Mouse (Mus musculus): ENCODE measurements around the gene Trpm8.

Gene Trpm8

DNA sequence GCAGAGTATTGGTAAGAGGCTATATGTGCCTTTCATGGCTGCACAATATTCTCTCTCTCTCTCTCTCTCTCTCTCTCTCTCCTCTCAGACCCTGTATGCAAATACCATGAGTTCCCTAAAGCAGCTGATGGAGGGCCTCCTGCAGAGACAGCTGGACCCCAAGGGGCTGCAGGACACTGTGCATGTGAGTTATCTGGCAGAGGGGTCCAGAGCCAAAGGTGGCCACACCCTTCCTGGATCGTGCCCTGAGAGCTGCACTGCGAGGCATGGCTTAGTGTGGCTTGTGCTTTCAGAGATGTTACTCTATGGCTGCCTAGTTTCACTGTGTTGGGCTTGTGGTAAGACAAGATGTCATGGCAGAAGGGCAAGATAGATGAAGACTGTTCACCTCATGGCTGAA, 29.8 kb upstream of the Trpm8 start:
- no peak for DNase-seq (ENCODE audit: low read depth, low spot score)

GRCm38 (mm10) chr1:88248658-88249057, 28.8 kb upstream of the Trpm8 start:
- DNase-seq (ENCODE audit: low read depth, low spot score): no peak

GRCm38 (mm10) chr1:88249596-88249995, 27.9 kb upstream of the Trpm8 start:
- DNase-seq (ENCODE audit: low read depth, low spot score): no peak

- no peak for DNase-seq (ENCODE audit: low read depth, low spot score)
These were observed 27.4 kb upstream of the Trpm8 start for GRCm38 (mm10) chr1:88250023-88250422.

DNA sequence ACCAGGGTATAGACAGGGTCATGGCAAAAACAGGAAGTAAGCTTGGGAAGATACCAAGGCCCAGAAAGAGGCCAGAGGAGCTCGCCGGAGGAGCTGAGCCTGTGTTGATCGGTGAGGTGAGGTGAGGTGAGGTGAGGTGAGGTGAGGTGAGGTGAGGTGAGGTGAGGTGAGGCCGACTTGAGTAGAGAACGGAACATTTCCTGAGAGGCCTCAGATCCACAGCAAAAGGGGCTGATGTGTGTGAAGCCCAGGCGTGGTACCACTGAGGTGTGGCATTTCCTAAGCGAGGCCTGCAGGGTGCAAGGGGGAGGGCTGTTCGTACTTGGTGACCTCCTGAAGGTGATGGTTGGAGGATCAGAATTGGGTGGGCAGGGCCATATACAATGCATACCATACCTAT, 24.4 kb upstream of the Trpm8 start:
- peak; percentile 86 for DNase-seq (ENCODE audit: low read depth, low spot score)

DNA sequence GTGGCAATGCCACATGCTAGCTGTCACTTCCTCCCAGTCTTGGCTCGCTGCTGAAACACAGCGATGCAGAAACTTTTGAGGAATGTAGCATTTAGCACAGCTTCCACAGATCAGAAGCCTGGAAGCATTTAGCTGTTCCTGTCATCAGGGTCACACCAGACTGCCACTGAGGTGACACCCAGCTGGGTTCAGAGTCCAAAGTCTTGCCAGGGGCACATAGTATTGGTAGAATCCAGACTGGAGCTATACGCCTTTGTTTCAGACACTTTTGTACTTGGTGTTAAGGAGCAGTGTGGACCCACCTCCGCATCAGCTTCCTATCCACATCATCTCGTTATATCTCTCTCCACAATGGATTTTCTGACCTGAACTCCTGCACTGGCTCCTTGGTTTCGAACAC, 23.9 kb upstream of the Trpm8 start:
- DNase-seq (ENCODE audit: low read depth, low spot score): no peak

GRCm38 (mm10) chr1:88254793-88255465, 22.5 kb upstream of the Trpm8 start:
- no peak for DNase-seq (ENCODE audit: low read depth, low spot score)

- no peak for DNase-seq (ENCODE audit: low read depth, low spot score)
These were observed 22.0 kb upstream of the Trpm8 start for GRCm38 (mm10) chr1:88255466-88255857.

- no peak for DNase-seq (ENCODE audit: low read depth, low spot score)
These were observed 21.3 kb upstream of the Trpm8 start for GRCm38 (mm10) chr1:88255989-88256754.

DNA sequence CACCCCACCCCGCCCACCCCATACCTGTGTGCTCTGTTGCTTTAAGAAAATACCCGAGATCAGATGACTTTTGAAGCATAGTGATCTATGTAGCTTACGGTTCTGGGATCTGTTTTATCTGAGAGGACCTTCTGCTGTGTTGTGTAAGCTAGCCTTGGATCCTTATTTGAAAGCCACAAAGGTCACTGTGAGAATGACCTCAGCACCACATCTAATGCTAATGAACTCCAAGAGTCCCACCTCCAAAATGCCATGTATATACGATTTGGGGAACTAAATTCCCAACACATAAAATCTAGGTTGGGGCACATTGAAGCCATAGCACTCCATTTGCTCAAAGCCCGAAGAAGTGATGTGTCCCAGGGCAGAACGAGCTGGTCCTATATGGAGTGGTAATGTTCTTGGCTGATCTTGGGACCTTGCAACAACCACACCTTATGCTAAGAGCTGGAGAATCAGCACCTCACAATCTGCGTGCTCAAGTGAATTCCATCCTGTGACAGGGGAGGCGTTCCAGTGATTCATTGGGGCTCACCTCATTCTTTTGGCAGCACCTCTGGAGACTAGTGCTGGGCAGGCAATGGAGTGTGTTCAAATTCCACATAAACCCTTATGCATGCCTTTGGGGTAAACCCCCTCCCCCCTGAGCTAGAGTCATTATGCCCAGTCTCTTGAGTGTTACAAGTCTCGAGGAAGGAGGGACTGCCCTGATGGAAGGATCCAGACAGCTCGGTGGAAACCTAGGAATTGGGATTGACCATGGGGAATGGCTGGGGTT, 20.4 kb upstream of the Trpm8 start:
- no peak for DNase-seq (ENCODE audit: low read depth, low spot score)

DNA sequence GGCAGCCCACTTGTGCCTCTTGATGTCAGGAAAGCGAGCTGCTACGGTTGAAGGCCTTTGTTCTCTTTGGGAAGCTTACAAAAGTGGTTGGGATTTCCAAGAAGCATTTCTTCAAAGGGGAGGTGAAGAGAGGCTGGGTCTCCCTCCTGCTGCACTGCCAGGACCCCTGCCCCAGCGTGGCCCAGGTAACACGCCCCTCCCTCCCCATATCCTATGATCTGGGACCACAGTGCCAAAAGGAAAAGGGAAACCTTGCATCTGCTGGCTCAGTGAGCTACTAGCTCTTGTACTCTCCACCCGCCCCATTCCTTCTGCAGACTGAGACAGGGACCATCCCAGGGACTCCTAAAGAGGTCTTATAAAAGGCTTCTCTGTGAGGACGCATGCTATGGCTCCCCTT, 19.8 kb upstream of the Trpm8 start:
- no peak for DNase-seq (ENCODE audit: low read depth, low spot score)

DNA sequence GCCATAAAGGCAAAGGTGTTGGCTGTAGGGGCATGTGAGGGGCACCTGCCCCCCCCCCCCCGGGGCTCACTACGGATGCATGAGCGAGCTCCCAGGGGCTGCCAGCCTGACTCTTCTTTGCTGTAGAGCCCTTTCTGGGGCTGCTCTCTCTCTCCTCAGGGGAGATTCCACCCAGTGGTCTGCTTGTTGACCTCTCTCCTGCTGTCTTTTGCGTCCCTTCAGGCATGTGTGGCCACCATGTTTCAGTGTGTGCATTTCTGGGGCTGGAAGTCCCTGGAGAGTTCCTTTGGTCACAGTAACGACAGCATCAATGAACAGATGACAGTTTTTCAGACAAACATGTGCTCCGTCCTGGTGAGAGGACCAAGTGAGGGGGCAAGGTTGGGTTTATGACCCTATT, 19.1 kb upstream of the Trpm8 start:
- DNase-seq (ENCODE audit: low read depth, low spot score): no peak

- peak; percentile 57 for DNase-seq (ENCODE audit: low read depth, low spot score)
These were observed 18.4 kb upstream of the Trpm8 start for GRCm38 (mm10) chr1:88258881-88259642.

GRCm38 (mm10) chr1:88259643-88260024, 17.8 kb upstream of the Trpm8 start:
- no peak for DNase-seq (ENCODE audit: low read depth, low spot score)

DNA sequence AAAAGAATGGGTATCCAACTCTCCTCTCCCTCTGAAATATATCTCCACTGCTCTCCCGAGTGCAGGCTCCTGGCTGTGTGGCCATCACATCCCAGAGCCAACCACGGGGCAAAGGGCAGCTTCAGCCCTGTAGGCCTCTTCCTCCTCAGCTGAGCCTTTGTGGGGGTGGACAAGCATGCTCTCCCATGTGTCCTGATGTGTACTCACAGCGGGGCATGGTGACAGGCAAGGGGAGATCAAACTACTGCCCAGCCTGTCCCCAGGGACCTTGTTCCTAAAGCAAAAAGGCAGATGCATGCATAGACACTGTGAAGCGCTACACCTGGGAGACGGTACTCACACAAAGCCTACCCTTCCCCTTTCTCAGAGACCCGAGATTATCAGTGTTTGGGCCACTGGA, 17.3 kb upstream of the Trpm8 start:
- DNase-seq (ENCODE audit: low read depth, low spot score): peak; percentile 57

DNA sequence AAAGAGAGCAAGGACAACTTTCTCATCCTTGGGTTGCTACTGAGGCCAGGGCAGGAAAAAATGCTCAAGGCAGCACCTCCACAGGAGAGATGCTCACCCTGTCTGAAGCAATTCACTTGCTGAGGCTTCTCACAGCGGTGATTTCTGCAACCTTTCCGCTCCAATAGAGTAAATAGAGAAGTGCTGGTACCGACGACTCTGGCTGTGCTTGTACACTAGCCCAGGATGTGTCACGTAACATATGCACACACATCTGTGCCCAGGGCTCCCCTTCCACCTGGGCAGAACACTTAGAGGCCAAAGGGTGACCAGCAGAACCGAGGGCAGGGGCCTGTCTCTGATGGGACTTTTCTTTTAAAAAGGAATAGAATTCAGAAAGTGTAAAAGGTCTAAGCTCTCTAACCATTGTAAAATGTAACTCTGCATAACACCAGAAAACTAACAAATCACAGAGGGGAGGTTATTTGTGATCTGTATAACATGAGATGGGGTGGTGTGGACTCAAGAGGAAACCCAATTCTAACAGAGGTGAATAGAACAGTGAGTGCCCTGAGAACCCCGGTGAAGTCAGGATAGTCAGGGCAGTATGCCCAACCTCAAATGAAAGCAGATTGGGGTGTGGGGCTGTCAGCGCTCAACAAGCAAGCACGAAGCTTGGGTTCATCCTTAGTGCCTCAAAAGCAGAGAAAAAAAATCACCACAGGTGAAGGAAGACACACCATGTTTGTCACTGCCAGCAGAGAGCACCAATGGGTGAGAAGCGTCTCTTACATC, 16.7 kb upstream of the Trpm8 start:
- peak; percentile 65 for DNase-seq (ENCODE audit: low read depth, low spot score)

DNA sequence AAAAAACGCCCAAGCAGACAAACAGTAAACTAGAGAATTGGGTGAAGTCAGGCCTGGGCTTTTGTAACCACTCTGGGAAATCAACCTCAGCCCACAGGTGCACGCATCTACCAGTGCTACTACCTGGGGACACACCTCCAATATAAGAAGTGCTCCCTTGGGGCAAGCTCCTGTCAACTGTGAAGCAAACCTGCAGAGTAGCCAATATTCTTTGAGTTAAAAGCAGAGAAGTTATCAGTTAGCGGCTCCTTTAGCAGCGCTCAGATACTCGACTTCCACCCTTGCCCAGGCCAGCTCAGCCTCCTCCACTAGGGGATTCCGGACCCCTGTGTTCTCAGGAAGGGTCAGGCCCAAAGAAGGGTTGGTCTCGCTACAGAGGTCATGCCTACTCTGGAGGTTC, 15.8 kb upstream of the Trpm8 start:
- peak; percentile 67 for DNase-seq (ENCODE audit: low read depth, low spot score)

DNA sequence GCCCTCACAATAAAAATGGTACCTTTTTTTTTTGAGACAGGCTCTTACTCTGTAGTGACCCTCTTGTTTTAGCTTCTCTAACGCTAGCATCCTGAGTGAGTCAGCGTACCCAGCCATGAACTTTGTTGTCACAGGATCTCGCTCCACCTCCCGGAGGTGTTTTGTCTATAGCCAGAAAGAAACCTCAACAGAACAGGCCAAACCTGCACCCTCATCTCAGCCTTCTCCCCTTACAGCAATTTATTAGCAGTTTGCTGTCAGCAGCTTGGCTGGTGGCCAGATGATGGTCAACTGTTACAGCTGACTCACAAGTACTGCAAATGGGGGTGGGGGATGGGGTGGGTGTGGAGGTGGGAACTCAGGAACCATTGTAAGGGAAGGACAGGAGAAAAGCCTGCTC, 15.2 kb upstream of the Trpm8 start:
- DNase-seq (ENCODE audit: low read depth, low spot score): no peak

DNA sequence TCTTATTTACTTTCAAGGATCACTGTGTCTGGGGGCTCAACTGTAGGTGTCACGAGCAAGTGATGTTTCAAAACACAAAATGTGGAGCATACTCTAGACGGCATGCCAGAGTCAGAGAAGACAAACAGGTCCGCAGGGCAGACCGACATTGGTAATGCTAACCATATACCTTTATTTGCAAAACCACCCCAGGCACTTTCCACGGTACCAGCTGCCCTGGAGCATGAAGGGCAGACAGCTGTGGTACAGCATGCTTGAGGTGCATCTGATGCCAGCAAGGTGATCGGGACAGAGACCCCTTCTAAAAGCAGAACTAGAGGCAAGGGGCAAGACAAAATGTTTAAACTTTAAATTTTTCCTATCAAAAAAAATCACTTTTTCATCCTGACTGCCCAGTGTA, 14.5 kb upstream of the Trpm8 start:
- no peak for DNase-seq (ENCODE audit: low read depth, low spot score)

GRCm38 (mm10) chr1:88263778-88264177, 13.7 kb upstream of the Trpm8 start:
- no peak for DNase-seq (ENCODE audit: low read depth, low spot score)

DNA sequence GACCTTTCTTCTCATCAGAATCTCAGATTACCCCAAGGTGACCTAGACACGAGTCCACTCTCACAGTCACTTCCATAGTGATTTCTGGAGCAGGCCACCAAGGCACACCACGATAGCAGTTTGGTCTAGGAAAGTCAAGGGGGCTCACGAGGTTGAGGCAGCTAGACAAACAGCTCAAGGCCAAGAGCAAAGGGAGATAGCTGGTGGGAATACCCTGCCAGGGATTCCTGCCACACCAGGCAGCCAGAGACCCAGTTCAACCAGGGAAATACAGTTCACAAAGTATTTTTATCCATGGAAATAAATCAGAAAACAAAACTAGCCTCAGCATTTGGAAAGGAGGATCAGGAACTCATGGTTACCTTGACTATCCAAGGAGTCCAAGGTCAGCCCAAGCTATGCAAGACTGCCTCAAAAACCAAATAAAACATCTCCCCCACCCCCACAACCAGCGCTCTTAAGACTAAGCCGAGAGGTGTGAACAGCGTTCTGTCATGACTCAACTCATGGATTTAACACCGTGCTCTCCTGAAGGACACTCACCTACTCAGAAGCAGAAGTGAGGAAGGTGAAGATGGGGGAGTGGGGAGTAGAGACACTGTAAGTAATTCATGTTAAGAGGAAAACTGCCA, 13.1 kb upstream of the Trpm8 start:
- DNase-seq (ENCODE audit: low read depth, low spot score): no peak
